Mouse (Mus musculus): Measurements from ENCODE around the gene Alx3. TPM values are rescaled to one million over a fixed set of nuclear protein-coding genes. Genes with fewer than 3 reads are reported as not detected.

The Alx3 gene
- polyA plus RNA-seq (2012; rRNA removed): not detected in 2 replicates

DNA sequence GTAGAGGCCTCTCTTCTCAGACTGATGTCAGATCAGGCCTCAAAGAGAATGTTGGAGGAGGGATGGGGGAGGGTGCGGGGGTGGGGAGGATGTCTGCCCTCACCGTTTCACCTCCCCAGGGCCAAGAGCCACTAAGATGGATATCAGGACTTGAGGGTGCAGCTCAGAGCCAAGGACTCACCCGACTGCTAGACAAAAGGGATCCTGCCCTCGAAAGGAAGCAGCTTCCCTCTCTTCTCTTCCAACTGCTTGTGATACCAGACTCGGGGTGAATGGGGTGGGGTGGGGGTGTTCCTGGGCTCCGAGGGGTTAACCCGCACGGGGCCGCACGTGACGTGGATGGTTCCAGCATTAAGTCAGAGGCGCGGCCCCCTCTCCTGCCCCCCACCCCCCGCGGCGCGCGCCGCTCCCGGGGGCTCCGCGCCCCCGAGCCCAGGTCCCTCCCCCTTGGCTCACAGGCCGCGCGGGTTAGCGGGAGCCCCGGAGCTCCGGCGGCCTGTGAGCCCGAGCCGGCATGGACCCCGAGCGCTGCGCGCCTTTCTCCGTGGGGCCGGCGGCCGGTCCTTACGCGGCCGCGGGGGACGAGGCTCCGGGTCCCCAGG lies at the start of gene Alx3:
TSS of gene Alx3 (plus strand) at position 370 of the 602 bp plus-strand sequence.
- no peak for DNase-seq (ENCODE audit: low spot score)

DNA sequence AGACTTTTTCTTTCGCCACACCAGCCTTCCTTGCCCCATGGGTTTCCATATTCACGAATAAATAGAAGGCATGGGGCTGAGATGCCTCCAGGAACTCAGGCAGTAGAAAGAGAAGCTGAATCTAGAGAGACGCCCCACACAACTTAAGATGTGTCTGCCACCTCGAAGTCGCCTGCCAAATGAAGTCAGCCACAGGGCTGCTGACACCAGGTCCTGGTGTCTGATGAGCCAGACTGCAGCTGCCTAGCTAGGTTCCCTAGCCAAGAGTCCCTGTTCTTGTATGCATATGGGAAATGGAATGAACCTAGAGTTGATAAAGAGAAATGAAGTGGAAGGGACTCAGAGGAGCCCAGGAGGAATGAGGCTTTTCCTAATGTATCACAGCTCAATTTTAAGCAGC lies 49.6 kb upstream of the Alx3 start:
- DNase-seq (ENCODE audit: low spot score): no peak

DNA sequence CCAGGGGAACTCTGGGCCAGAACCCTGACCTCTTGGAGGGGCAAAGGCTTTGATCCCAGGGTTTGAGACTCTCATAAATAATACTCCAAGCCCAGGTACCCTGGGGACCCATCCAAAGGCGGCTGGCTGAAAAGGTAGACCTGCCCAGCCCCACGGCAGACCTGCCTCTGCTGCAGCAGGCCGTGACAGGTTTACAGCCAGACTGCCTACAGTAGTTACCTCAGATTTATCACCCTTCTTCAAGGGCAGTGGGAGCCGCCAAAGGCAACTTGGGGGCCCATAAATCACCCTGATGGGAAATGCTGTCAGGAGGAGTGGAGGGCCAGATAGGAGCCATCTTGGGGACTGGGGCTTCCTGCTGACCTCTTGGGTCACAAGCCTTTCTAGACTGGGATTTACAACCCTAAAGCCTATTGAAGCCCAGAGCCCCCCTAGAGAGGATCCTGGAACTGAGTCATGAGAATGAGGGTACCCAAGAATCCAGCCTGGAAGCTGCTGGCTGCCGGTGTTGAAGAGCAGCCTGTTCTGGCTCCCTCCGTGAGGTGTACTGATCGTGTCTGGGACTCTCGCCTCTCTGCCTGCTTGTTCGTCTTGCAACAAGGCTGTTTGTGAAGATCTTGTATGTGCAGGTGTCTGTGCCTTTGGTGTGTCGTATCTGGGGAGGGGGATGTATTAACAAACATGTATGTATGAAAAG lies 49.0 kb upstream of the Alx3 start:
- no peak for DNase-seq (ENCODE audit: low spot score)

DNA sequence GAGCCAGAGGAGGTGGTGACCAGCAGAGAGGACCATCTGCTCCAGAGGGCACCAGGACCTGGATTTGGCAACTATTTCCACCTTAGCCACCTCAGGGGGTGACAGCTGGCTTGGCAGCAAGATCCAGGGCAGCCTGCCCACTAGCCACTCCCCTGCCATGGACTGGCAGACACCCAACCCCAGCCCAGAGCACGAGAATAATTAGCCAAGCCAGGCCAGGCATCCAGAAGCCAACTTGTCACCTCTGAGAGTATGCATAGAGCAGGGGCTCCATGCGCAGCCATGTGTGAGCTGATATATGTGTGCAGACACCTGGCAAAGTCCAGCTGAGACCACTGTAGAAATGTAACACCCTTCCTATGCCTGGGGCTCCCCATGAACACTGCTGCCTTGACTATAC lies 47.9 kb upstream of the Alx3 start:
- DNase-seq (ENCODE audit: low spot score): no peak

DNA sequence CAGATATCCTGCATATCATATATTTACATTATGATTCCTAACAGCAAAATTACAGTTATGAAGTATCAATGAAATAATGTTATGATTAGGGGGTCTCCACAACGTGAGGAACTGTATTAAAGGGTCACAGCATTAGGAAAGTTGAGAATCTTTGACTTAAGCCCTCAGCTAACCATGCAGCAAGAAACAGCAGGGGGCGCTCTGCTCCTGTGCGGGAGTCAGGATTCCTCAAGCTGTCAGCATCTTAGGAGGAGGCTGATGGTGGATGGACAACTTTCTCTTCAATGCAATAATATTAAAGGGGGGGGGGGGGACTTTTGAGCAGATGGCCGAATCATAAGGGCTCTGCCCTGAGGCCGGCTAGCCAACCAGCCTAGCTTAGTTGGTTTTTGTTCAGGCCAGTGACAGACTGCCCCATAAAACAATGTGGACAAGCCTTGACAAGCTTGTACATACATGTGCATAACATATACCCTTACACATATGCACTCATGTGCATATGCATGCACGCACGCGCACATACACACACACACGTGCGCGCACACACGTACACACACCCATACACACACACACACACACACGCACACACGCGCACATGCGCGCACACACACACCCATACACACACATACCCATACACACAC lies 44.3 kb upstream of the Alx3 start:
- no peak for DNase-seq (ENCODE audit: low spot score)

DNA sequence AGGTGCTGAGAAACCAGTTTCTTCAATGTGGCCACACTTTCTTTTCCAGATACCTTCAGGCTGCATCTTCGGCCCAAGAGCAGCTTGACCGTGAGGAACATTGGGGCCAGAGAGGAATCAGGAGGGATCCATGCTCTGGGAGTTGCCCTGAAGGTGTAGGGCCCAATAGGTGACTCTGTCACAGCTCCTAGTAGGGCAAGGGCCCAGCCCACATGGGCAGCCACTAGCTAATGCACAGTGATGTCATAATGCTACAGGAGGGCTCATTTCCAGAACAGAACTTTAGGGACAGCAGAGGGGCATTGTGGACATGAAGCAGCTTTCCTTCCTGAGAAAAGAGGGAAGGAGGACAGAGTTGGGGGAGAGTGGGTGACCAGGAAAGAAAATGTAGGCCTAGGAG lies 40.0 kb upstream of the Alx3 start, which contains the start of gene Ubl4b:
TSS of gene Ubl4b (minus strand) at position 232 of the 400 bp plus-strand sequence.
- no peak for DNase-seq (ENCODE audit: low spot score)

DNA sequence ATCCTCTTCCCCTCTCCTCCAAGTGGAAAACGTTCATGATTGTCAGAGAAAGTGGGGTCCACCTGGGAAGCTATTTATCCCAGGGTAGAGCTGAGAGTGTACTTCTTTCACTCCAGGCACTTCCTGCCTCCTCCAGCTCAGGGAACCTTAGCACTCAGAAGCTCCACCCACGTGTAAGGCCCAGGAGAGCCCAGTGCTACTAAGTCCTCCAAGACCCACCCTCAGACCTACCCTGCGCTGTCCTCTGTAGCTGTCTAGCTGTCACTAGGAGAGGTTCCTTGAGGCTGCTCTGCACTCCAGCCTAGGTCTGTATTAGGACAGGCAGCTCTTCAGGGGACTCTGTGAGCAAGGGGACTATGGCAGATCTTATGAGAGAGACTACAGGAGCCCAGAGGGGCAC lies 36.1 kb upstream of the Alx3 start:
- DNase-seq (ENCODE audit: low spot score): no peak

DNA sequence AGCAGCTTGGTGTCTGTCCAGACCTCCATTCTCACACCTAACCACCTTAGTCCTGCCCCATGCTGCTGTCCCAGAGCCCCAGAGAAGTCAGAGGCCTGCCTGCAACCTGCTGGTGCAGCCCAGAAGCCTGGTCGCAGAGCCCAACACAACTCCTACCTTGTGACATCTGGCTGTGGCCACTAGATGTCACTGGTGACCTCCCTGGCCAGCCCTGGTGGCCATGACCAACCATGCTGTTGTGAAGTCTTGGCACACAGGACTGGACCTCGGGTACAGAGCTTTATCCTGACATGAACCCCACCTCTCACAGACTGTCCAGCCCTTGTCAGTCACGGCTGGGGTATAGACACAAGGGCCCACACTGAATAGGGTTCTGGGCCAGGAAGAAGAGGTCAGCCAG lies 35.6 kb upstream of the Alx3 start:
- peak; percentile 47 for DNase-seq (ENCODE audit: low spot score)

DNA sequence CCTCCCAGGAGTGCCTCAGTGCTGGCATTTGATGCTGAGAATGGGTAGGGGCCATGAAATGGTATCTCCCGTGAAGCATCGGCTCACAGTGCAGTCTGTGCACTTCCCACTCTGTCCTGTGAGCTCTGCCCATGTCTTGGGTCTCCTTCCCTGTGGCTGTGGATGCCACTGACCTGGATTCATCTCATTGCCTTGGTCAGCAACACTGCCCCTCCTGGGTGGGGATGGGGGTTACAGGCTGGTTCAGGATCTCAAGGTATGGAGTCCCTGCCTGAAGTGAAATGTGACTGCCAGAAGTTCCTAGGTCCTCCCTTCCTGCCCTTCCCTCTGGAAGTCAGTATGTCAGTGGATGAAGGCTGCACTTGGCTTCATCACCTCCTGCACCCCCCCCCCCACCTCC lies 32.7 kb upstream of the Alx3 start:
- DNase-seq (ENCODE audit: low spot score): no peak

DNA sequence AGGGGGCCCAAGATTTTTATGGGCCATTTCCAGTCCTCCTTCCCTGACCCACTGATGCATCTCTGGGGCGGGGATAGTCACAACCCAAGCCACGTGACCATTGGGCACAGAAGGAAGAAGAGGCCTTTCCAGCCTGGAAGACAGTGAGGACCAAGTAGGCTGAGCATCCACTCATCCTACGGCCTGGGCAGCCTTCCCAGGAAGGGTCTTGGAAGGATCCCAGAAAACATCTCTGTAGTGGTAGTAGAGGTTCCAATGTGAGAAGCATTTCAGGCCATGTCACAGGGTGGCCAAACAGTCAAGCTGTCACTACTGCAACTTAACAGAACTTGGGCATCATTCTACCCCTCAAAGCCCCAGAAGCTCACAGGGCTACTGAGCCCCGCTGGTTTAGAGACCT lies 32.2 kb upstream of the Alx3 start:
- no peak for DNase-seq (ENCODE audit: low spot score)

DNA sequence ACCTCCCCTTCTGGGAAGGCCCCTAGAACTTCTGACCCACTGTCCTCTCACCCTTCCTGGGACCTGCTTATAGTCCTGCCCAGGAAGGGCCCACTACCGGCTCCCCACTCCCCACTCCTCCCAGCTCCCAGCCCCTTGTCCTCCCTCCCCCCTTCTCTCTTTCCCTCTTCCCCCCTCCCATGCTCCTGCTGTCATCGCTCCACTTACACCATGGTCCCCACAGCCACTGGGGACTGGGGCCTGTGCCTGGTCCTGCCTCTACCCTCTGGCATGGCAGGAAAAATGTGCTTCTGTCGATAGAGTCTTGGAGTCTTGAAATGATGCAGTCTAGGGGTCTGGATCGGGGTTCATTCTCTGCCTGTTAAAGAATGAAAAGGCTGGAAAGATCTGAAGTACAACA lies 31.0 kb upstream of the Alx3 start:
- DNase-seq (ENCODE audit: low spot score): no peak

DNA sequence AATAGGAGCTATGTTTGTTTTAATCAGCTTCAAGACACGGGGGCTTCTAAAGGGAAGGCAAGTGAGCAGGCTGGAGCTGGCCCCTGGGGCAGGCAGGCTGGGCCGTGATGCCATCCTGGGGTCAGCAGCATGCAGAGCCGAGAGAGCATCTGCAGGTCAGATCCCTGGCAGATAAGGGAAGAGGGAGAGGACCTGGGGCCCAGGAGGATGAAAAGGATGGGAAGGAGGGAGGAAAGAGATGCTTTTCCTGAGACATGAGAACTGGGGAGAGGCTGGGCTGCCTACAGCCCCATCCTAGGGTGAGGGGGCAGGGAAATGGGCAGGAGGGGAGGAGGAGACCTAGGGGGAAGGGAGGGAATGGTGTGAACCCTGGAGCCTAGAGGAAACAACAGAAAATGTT lies 29.5 kb upstream of the Alx3 start:
- DNase-seq (ENCODE audit: low spot score): no peak

DNA sequence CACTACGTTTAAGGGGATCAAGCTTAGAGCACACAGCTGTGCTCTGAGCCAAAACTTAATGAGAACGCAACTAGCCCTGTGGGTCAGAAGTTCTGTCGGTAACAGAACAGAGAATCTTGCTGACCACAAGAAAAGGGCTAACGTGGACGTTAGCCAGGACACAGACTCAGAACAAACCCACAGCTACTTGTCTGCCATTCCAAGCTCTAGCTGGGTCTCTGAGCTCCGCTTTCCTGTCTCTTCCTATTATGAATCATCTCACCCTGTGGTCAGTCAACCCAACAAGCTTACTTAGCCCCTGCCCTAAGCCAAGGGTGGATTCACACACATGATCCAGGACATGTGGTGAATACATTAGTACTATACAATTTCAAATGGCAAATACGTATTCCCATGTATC lies 27.1 kb upstream of the Alx3 start:
- DNase-seq (ENCODE audit: low spot score): no peak

DNA sequence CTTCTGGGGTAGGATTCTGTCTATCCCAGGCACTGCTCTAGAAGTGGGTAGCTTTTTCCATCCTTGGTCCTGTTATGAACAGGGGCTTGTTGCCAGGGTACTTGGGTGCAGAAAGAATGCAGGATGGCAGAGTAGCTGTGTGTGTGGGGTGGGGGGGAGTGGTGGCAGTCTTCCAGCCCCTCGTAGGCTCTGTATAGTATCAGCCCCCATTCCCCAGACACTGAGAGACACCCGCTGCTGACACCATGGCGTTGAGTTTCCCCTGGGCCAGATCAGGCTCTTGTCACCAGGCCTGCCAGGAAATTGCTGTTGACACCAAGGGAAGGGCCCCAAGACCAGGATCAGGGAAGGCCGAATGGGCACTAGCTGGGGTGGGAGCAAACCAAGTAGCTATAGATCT lies 26.1 kb upstream of the Alx3 start:
- DNase-seq (ENCODE audit: low spot score): no peak

DNA sequence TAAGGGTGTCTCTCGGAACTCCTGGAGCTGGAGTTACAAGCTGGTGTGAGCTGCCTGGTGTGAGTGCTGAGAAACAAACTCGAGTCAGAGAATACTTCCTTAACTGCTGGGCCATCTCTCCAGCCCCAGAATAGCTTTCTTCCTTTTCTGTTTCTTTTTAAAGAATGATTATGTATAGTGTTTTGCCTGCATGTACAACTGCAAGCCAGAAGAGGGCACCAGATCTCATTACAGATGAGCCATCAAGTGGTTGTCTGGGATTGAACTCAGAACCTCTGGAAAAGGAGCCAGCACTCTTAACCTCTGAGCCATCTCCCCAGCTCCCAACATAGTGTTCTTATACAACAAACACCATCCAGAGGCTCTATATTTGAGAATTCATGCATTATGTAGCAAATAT lies 23.6 kb upstream of the Alx3 start:
- DNase-seq (ENCODE audit: low spot score): no peak

DNA sequence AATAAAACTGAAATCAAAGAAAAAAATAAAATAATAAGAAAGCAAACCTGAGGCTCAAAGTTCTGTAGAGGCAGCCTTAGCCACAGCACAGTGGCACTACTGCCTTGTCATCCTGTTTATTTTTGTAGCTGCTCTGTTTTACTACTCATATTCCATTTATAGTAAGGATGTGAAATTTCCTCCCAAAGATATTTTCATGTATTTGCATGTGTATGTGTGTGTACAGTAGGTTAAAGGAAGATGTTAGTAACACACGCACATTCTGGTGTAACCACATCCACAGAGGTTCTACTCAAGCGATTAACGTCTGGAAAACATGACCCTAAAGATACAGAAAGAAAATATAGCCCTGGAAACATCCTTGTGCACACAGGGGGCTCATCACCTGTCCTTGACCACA lies 18.0 kb upstream of the Alx3 start:
- DNase-seq (ENCODE audit: low spot score): no peak

DNA sequence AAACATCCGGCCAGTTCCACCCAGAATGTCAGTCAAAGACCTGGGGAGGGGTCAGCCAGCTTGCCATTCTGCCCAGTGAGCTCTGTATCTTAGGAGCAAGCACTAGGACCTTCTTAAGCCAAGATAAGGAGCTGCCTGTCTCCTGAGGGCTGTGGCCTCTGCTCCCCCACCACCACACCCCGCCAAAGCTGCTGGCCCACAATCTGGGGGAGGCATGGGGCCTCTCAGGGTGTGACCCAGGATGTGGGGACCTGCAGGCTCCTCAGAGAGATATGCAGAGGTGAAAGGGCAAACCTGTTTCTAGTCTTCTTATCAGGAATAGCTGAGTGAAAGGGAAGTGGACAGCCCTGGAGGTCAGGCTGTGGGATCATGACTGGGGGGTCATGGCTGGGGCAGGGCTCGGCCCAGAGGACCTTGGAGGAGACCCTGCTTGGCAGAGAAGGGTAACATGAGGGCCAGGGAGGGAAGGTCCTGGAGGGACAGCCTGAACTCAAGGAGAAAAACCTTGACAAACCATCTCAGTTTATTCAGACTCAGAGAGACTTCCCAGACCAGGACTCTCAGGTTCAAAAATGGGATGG lies 16.9 kb upstream of the Alx3 start:
- no peak for DNase-seq (ENCODE audit: low spot score)

DNA sequence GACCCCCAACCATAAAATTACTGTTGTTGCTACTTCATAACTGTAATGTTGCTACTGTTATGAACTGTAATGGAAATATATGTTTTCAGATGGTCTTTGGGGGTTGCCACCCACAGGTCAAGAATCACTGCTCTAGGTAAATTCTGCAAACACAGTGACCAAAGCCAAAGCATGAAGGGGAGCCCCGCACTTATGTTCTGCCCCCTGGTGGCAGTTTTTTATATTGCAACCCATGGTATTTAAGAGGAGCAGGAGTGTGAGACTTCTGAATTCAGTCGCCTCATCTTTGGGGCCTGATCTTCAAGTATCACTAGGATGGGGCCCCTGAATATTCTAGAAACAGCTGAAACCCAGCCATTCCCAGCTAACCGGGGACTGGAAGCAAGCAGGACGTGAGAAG lies 15.4 kb upstream of the Alx3 start:
- DNase-seq (ENCODE audit: low spot score): no peak

DNA sequence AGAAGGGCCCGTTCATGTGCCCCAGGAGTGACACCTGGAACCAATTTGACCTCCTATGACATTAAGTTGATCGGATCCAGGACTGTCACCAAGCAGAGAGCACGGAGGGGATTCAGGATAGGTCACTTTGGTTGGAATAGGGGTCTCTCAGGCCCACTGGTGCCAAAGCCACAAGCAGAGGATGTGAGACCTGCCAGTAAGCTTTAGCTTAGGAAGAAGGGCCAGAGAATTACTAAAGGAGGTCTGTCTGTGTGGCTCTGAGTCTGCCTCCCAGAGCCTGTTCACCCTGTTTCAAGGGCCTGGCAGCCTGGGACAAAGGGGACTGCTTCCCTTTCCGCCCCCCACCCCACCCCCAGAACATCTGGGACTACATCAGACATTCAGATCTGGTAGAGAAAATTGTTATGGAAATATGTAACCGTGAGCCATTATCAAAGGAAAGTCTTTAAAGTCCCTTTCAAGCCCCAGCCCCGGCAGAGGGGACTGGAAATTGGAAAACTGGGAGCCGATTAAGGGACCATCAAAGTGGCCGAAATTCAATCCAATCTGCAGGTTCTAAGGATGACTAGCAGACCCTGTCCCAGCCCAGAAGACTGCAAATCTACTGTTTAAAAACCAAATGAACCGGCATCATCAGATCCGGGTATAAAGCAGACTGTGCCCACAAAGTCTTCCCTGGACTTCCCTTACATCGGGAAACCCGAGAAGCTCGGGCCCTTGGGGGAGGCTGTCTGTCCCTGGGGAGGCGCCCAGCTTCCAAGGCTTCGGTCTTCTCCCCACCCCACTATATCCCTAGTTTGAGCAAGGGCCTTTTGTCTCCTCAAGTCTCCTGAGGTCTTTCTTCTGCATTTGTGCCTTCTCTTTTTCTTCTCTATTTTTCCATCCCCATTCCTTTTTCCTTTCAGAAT lies 13.5 kb upstream of the Alx3 start:
- no peak for DNase-seq (ENCODE audit: low spot score)

DNA sequence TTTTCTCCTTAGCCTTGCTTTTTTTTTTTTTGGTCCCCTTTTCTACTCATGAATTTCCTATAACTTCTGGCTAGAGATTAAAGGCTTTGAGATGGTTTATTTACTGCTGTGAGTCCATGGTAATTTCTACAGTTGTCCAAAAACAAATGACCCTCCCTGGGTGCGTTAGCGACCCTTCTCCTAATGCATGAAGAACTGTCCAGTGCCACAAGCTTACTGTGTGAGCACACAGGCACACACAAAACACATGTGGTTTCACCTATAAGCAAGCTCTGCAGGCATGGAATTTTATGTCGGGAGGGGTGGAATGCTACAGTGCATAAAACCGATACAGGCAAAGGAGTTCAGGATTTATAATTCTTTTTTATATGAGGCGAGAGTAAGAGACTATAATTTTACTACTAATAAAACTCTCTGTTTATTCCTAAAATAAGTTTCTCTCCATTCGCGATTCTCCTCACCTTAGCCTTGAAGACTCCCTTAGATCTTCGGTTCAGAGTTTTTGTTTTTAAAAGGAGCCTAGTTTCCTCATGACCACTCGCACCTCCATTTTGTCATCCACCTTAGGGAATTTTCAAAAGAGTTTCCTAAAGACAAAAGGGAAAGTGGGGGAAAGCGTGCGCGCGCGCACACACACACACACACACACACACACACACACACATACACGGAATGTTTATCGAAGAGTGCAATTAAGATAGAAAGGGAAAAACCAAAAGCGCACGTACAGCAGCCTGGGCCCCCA lies 12.5 kb upstream of the Alx3 start:
- DNase-seq (ENCODE audit: low spot score): no peak
